Mouse (Mus musculus) heart, embryonic 10.5 days (tissue): ENCODE results near the gene Tmem44. TPM values are rescaled to one million over a fixed set of nuclear protein-coding genes. Genes with fewer than 3 reads are reported as not detected.

Experiments
- DNase-seq: peaks from one replicate; pipeline ENCODE4 v3.0.0-alpha.2; 2017; ENCODE audit warnings: low spot score
- H3K27ac ChIP-seq: fragments of 300-500 bp; sonication (generic); 2 replicates; pipeline ENCODE4 v1.5.1; 2016; ENCODE audit warnings: mild to moderate bottlenecking
- H3K27me3 ChIP-seq: fragments of 300-500 bp; sonication (generic); 2 replicates; pipeline ENCODE4 v1.6.1; 2016; ENCODE audit warnings: mild to moderate bottlenecking; ENCODE audit not compliant: poor library complexity, insufficient read depth, severe bottlenecking
- H3K36me3 ChIP-seq: fragments of 300-500 bp; sonication (generic); 2 replicates; pipeline ENCODE4 v1.6.1; 2016; ENCODE audit warnings: mild to moderate bottlenecking, moderate library complexity
- H3K4me1 ChIP-seq: fragments of 300-500 bp; sonication (generic); 2 replicates; pipeline ENCODE4 v1.6.1; 2016; ENCODE audit warnings: mild to moderate bottlenecking
- H3K4me3 ChIP-seq: fragments of 300-500 bp; sonication (generic); 2 replicates; pipeline ENCODE4 v1.5.1; 2016; ENCODE audit warnings: mild to moderate bottlenecking, moderate library complexity
- H3K9me3 ChIP-seq: fragments of 300-500 bp; sonication (generic); 2 replicates; pipeline ENCODE4 v1.6.1; 2016; ENCODE audit warnings: mild to moderate bottlenecking, moderate library complexity
- WGBS: fragments of 180-500 bp; shearing (Covaris S2); methylation state at CpG from one replicate; pipeline ENCODE4 v1.1.7; 2016; 5-methylcytosine and 5-hydroxymethylcytosine counted together
- polyA plus RNA-seq: library from polyadenylated mRNA; unstranded; fragments of >200 nt; fragmentation: Nextera tagmentation; extraction: Ambion mirVana; gene quantifications from 2 replicates; pipeline ENCODE4 v1.2.1, GENCODE M21; 2016

Tmem44 gene
- polyA plus RNA-seq, 1 experiment from 2014 or later, result 16.1 TPM

- DNase-seq, result no peak
- peaks cover 53% of the 10 kb centered on the region for H3K36me3 ChIP-seq
- H3K9me3 ChIP-seq, result no peaks in the 10 kb centered on the region
- H3K4me3 ChIP-seq, result no peak overlapping the region
- no peak overlapping the region for H3K27ac ChIP-seq
- no peaks in the 10 kb centered on the region; the same call in 1 of the 2 replicates for H3K27me3 ChIP-seq
- peaks cover 49% of the 10 kb centered on the region for H3K4me1 ChIP-seq
- WGBS, result 70% methylated on average over 4 of the region's 4 CpGs
These were observed 5.9 kb downstream of the Tmem44 start for GRCm38 (mm10) chr16:30544693-30545092.

- no peaks in the 10 kb centered on the region for H3K27me3 ChIP-seq
- H3K36me3 ChIP-seq, result peaks cover 53% of the 10 kb centered on the region
- peaks cover 45% of the 10 kb centered on the region for H3K4me1 ChIP-seq
- H3K27ac ChIP-seq, result no peak overlapping the region
- 82% methylated on average over 9 of the region's 9 CpGs for WGBS
- no peaks in the 10 kb centered on the region for H3K9me3 ChIP-seq
- DNase-seq, result no peak
- H3K4me3 ChIP-seq, result no peak overlapping the region
These were observed 7.3 kb downstream of the Tmem44 start for GRCm38 (mm10) chr16:30543386-30543785.

DNA sequence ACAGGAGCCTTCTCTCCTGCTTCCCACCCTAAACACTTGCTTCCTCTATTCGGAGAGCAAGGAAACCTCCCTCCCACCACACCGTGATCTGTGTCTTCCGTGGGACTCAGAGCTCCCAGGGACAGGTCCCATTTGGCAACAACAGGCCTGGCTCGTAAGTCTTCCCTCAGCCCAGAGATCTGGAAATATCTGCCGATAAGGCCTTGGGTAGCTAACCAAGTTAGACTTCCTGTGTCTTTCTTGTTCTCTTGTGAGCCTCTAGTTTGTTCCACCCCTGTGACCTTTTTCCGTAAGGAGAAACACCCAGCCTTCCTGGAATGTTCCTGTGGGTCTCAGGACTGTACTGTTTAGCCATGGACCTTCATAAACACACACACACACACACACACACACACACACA is 7.8 kb downstream of the Tmem44 start:
- no peaks in the 10 kb centered on the region for H3K9me3 ChIP-seq
- peaks cover 53% of the 10 kb centered on the region for H3K36me3 ChIP-seq
- WGBS, result 63% methylated on average over 6 of the region's 6 CpGs
- H3K27ac ChIP-seq, result peak overlapping the region; percentile 70
- peaks cover 45% of the 10 kb centered on the region for H3K4me1 ChIP-seq
- no peaks in the 10 kb centered on the region for H3K27me3 ChIP-seq
- no peak overlapping the region for H3K4me3 ChIP-seq
- no peak for DNase-seq

DNA sequence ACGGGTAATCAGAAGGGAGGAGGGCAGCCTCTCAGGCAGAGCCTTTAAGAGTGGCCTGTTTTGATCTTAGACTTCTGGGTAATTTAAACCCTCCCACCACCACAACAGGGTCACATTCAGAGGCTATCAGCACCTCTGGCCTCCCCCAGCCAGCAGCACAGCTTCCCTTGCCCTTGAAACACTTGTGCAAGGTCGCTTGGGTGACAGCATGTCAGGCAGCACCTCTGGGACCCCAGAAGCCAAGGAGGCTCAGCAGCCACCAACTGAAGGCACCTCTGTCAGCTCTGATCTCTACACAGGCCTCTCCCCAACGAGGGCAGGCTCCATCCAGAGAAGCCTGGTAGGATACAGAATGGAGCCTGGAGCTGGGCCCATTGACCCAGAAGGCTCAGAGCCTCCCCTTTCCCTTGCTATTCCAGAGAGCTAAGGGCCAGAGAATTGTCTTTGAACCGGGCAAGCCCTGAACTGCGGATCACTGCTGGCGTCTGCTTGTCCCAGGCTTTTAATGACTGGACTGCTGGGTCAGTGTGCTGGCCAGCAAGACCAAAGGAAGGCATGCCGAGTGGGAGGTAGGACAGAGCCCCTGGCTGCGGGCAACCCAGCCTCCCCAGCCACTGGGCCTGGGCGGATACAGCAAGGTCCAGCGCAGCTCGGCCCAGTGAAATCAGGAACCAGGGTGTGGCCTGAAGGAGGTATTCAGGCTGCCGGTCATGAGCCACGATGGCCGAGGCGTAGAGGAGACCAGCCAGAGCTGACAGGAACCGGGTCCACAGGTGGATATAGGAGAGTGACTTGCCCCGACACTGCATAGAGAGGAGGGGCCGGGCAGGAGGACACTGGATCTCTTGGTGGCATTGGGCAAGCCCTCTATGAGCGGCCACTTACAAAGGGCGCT is 10.3 kb downstream of the Tmem44 start:
- no peaks in the 10 kb centered on the region for H3K9me3 ChIP-seq
- H3K27ac ChIP-seq, result peak overlapping the region; percentile 87
- peak overlapping the region; percentile 36 for H3K4me3 ChIP-seq
- no peaks in the 10 kb centered on the region for H3K27me3 ChIP-seq
- 53% methylated on average over 20 of the region's 20 CpGs for WGBS
- DNase-seq, result peak; percentile 92
- peaks cover 34% of the 10 kb centered on the region for H3K36me3 ChIP-seq
- peaks cover 54% of the 10 kb centered on the region for H3K4me1 ChIP-seq

DNA sequence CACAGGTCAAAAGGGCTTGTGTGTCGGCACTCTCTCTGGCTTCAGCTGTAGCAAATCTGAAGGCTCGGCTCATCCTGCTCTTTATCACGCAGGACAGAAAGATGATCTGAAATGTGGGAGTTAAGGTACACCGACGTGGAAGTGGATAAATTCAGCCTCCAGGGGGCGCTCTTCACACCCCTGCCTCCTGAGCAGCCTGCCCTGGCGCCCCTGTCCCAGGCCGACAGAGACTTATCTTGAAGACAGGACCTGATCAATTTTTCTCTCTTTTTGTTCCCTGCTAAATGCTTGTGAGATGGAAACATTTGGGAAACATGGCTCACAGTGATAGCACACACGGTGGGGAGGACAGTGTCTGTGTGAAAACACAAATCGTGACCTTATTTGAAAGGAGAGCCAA is 11.2 kb downstream of the Tmem44 start:
- Histone ChIP-seq H3K36me3 (peaks cover 25% of the 10 kb centered on the region), H3K27me3 (no peaks in the 10 kb centered on the region), H3K4me1 (peaks cover 58% of the 10 kb centered on the region), H3K9me3 (no peaks in the 10 kb centered on the region), H3K27ac (peak overlapping the region; percentile 87), H3K4me3 (no peak overlapping the region)
- DNase-seq, result no peak
- 23% methylated on average over 10 of the region's 10 CpGs for WGBS

- Histone ChIP-seq H3K27me3 (no peaks in the 10 kb centered on the region), H3K27ac (no peak overlapping the region), H3K4me3 (no peak overlapping the region), H3K36me3 (peaks cover under 1% of the 10 kb centered on the region; the same call in 1 of the 2 replicates), H3K4me1 (peaks cover 44% of the 10 kb centered on the region), H3K9me3 (no peaks in the 10 kb centered on the region)
- DNase-seq, result no peak
- 86% methylated on average over 1 of the region's 1 CpGs for WGBS
These were observed 15.6 kb downstream of the Tmem44 start for GRCm38 (mm10) chr16:30535075-30535474.

- H3K27ac ChIP-seq, result no peak overlapping the region; the same call in 1 of the 2 replicates
- no peak for DNase-seq
- H3K36me3 ChIP-seq, result peaks cover 14% of the 10 kb centered on the region
- H3K4me3 ChIP-seq, result no peak overlapping the region
- WGBS, result 52% methylated on average over 4 of the region's 4 CpGs
- H3K4me1 ChIP-seq, result peaks cover 32% of the 10 kb centered on the region
- H3K27me3 ChIP-seq, result no peaks in the 10 kb centered on the region
- H3K9me3 ChIP-seq, result no peaks in the 10 kb centered on the region
These were observed 17.1 kb downstream of the Tmem44 start for GRCm38 (mm10) chr16:30533592-30533991.

DNA sequence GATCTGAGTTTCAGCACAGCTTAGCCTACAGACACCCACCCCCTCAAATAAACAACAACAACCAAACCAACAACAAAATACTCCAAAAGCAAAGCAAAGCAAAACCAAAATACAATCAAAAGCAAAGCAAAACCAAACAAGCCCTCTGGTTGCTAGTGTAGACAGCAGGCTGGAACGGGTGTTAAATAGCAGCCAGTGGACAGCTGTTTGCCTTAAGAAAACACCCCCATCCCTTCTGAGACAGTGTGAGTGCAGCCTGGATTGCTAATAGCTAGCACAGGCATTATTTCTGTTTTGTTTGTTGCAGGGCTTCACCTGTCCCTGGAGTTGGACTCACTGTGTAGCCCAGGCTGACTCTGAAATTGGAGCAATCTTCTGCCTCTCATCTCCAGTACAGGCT is 17.7 kb downstream of the Tmem44 start:
- Histone ChIP-seq H3K9me3 (no peaks in the 10 kb centered on the region), H3K36me3 (peaks cover 17% of the 10 kb centered on the region), H3K27me3 (no peaks in the 10 kb centered on the region), H3K4me1 (peaks cover 32% of the 10 kb centered on the region), H3K27ac (no peak overlapping the region), H3K4me3 (no peak overlapping the region)
- no peak for DNase-seq
- WGBS, result 36% methylated on average over 1 of the region's 1 CpGs

DNA sequence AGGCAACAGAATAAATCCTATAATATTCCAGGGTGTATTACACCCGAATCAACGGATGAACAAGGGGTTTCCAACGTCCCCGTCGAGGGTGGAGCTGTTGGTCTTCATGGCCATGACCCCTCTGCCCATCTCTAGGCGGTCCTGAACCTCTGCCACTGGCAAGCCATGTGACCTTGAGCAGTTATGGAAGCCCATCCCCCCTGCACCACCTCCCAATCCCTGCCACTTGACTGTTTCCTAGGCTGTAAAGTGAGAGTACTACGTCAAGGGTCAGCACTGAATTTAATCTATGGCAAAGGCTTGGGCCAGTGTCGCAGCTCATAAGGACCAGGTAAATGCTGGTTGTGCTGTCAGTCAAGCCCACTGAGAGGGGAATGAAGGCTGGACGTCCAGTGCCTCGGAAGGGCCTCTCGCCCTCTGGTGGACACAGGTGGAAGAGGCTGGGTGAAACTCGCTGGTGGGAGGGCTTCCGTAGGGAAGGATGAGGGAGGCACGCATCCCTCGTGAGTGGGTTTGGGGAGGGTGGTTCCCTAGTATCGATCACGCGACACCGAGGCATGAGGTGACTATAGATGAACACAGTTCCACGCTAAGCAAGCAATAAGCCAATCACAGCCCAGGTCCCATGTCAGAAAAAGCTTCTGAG is 18.8 kb downstream of the Tmem44 start:
- DNase-seq, result peak; percentile 85
- Histone ChIP-seq H3K36me3 (peaks cover 25% of the 10 kb centered on the region), H3K27ac (no peak overlapping the region), H3K27me3 (no peaks in the 10 kb centered on the region), H3K4me3 (peak overlapping the region; percentile 18; the same call in 1 of the 2 replicates), H3K4me1 (peaks cover 32% of the 10 kb centered on the region), H3K9me3 (no peaks in the 10 kb centered on the region)
- WGBS, result 25% methylated on average over 20 of the region's 20 CpGs

GRCm38 (mm10) chr16:30530815-30531214 is 19.8 kb downstream of the Tmem44 start:
- H3K9me3 ChIP-seq, result no peaks in the 10 kb centered on the region
- no peak for DNase-seq
- peaks cover 24% of the 10 kb centered on the region for H3K4me1 ChIP-seq
- no peak overlapping the region for H3K27ac ChIP-seq
- 41% methylated on average over 4 of the region's 4 CpGs for WGBS
- H3K4me3 ChIP-seq, result no peak overlapping the region
- no peaks in the 10 kb centered on the region for H3K27me3 ChIP-seq
- peaks cover 32% of the 10 kb centered on the region for H3K36me3 ChIP-seq

- WGBS, result 83% methylated on average over 8 of the region's 8 CpGs
- H3K36me3 ChIP-seq, result peaks cover 55% of the 10 kb centered on the region
These were observed 22.3 kb downstream of the Tmem44 start for GRCm38 (mm10) chr16:30528386-30528785.

GRCm38 (mm10) chr16:30527889-30528288 is 22.8 kb downstream of the Tmem44 start:
- no peak for DNase-seq
- Histone ChIP-seq H3K27ac (no peak overlapping the region), H3K4me1 (peaks cover 8% of the 10 kb centered on the region), H3K36me3 (peaks cover 60% of the 10 kb centered on the region), H3K27me3 (no peaks in the 10 kb centered on the region), H3K4me3 (no peak overlapping the region), H3K9me3 (no peaks in the 10 kb centered on the region)
- WGBS, result 85% methylated on average over 2 of the region's 2 CpGs

More at GRCm38 (mm10) chr16:30528386-30528785, 22.3 kb downstream of the Tmem44 start:
- DNase-seq, result no peak
- H3K9me3 ChIP-seq, result no peaks in the 10 kb centered on the region
- no peak overlapping the region for H3K27ac ChIP-seq
- H3K27me3 ChIP-seq, result no peaks in the 10 kb centered on the region
- no peak overlapping the region for H3K4me3 ChIP-seq
- peaks cover 8% of the 10 kb centered on the region for H3K4me1 ChIP-seq

DNA sequence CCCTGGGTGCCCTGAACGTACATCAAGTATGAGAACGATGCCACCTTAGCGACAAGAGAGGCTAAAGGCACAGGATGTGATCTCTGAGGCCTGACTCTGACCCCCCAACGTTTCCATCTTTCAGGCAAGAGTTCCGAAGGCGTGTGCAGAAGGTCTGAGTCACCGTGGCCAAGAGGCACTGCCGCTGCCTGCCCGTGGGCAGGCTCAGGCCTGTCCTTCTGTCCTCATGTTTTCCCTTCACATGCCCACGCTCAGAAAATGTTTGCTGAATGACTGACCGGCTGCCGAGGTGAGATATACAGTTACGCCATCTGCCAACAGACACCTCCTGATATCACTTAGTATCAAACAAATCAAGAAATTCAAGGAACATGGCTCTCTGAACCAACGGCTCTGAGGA is 24.9 kb downstream of the Tmem44 start:
- no peaks in the 10 kb centered on the region for H3K9me3 ChIP-seq
- no peak for DNase-seq
- H3K4me1 ChIP-seq, result no peaks in the 10 kb centered on the region
- H3K27ac ChIP-seq, result no peak overlapping the region
- peaks cover 68% of the 10 kb centered on the region for H3K36me3 ChIP-seq
- 82% methylated on average over 14 of the region's 14 CpGs for WGBS
- no peak overlapping the region for H3K4me3 ChIP-seq
- H3K27me3 ChIP-seq, result no peaks in the 10 kb centered on the region
